Mouse (Mus musculus): ENCODE results near the gene Fndc9.

DNA sequence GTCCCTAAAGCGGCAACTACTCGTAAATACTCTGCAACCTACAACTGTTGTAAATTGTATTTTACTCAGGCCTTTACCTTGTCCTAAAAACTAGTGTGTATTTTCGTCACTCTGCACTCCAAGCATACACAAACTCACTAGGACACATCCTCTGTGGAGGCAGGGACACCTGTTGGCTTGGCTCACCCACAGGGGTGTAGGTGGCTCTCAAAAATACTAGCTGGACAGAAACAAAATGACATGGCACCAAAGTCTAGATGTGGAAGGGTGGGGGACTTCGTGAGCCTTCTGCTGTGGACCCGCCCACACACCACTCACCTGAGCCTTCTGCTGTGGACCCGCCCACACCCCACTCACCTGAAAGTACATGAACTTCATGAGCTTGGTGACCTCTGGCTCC is 48.5 kb downstream of the Fndc9 start:
- TF ChIP-seq CTCF (IDR thresholded peaks at IDR 0.05; ENCODE audit: low read depth, low read length) = no peak
- no peak for TF ChIP-seq EP300 (IDR thresholded peaks at IDR 0.05; ENCODE audit: insufficient read depth, low read depth, low read length)

All from ES-Bruce4 (cell line).